18 mouse cellular contexts compared by ENCODE assay signal in genomic region chr16:93392024-93392675, GRCm38 (mm10).
A peak's percentile ranks its signal among the peaks of the same experiment; 100 is the strongest.
DNase-seq lines count a peak whose midpoint lies in the region; ATAC-seq and TF ChIP-seq lines count a peak whose summit lies in the region.
"Had no signal": no experiment of that assay in that cellular context is flagged by ENCODE, and none has a peak within 500 bp of the region (broad histone marks: within the 10 kb centered on the region; RNA-seq: fewer than 3 reads in every experiment).

No protein-coding gene starts in this region.

- H3K4me3 ChIP-seq in lung, embryonic 16.5 days (ENCODE audit: low read length): no peak overlapping the region
- H3K4me3 ChIP-seq in gastrocnemius, adult 2 months: no peak overlapping the region
- H3K4me3 ChIP-seq: forebrain, embryonic 12.5 days; hindbrain, embryonic 13.5 days; limb, embryonic 15.5 days; midbrain, embryonic 15.5 days; neural tube, embryonic 13.5 days had no signal

- H3K4me2 ChIP-seq in lung, embryonic 16.5 days (ENCODE audit: low read depth, low read length): 0 out of 2 replicates have a peak overlapping the region, but pooled peaks have one; percentile 3
- H3K4me2 ChIP-seq: forebrain, embryonic 12.5 days; hindbrain, embryonic 13.5 days; limb, embryonic 15.5 days; midbrain, embryonic 15.5 days; neural tube, embryonic 13.5 days had no signal

- H3K4me1 ChIP-seq in lung, embryonic 16.5 days (replicated peaks; ENCODE audit: control insufficient read depth, insufficient read depth, low read length): peaks cover 4% of the 10 kb centered on the region
- H3K4me1 ChIP-seq: forebrain, embryonic 12.5 days; hindbrain, embryonic 13.5 days; limb, embryonic 15.5 days; midbrain, embryonic 15.5 days; neural tube, embryonic 13.5 days had no signal

- H3K27me3 ChIP-seq in lung, embryonic 16.5 days (ENCODE audit: control insufficient read depth, insufficient read depth, low read depth, low read length): no peaks in the 10 kb centered on the region
- H3K27me3 ChIP-seq: forebrain, embryonic 12.5 days; hindbrain, embryonic 13.5 days; midbrain, embryonic 15.5 days; neural tube, embryonic 13.5 days had no signal

- TF ChIP-seq CTCF in gastrocnemius, adult 2 months (IDR thresholded peaks at IDR 0.05): no peak

- ATAC-seq in lung, embryonic 16.5 days (ENCODE audit: low read depth): peak; percentile 38; the same call in 1 of the 2 replicates
- peak; percentile 60 for ATAC-seq in common myeloid progenitor, adult 5-6 weeks (replicated peaks; ENCODE audit: low read depth, poor library complexity, severe bottlenecking)
- ATAC-seq in hematopoietic stem cell, adult 5-6 weeks (replicated peaks in 1 of 2; ENCODE audit: insufficient read depth in 1 of 2, low FRiP score in 2 of 2, low TSS enrichment in 1 of 2, low read depth in 1 of 2, poor library complexity in 2 of 2, severe bottlenecking in 2 of 2): peak; percentile 60 to 68
- ATAC-seq: midbrain, embryonic 15.5 days had no signal

- intact Hi-C loops in gastrocnemius, adult 2 months (cut with DNase I): no loop called here

- no peaks in the 10 kb centered on the region for H3K9me3 ChIP-seq in lung, embryonic 16.5 days (ENCODE audit: control insufficient read depth, low read length)
- H3K9me3 ChIP-seq: forebrain, embryonic 12.5 days; hindbrain, embryonic 13.5 days; limb, embryonic 15.5 days; midbrain, embryonic 15.5 days had no signal

- no peak for DNase-seq in lung, postnatal 36 days
- peak; percentile 4 for DNase-seq in naive thymus-derived CD4-positive, alpha-beta T cell, adult 2 months (ENCODE audit: low read depth)
- DNase-seq in adrenal gland, adult 18-20 months (ENCODE audit: low spot score in 2 of 2): no peak
- no peak for DNase-seq in gastrocnemius, adult 2 months
- DNase-seq: adrenal gland, postnatal 36 days; cerebellum, postnatal 14 days; gastrocnemius, postnatal 10 days; kidney, adult 8-10 months; thymus, adult 2 months had no signal

- H3K36me3 ChIP-seq in lung, embryonic 16.5 days (ENCODE audit: control insufficient read depth, insufficient read depth, low read length): no peaks in the 10 kb centered on the region
- H3K36me3 ChIP-seq: forebrain, embryonic 12.5 days; hindbrain, embryonic 13.5 days; limb, embryonic 15.5 days; midbrain, embryonic 15.5 days; neural tube, embryonic 13.5 days had no signal

- H3K9ac ChIP-seq in lung, embryonic 16.5 days (ENCODE audit: low read length): no peak overlapping the region
- H3K9ac ChIP-seq: forebrain, embryonic 12.5 days; hindbrain, embryonic 13.5 days; limb, embryonic 15.5 days; midbrain, embryonic 15.5 days; neural tube, embryonic 13.5 days had no signal

- WGBS in lung, embryonic 16.5 days: 23% methylated on average over 16 of the region's 16 CpGs

- no peak overlapping the region for H3K27ac ChIP-seq in lung, embryonic 16.5 days (ENCODE audit: low read length)
- H3K27ac ChIP-seq in gastrocnemius, adult 2 months: no peak overlapping the region
- H3K27ac ChIP-seq: forebrain, embryonic 12.5 days; hindbrain, embryonic 13.5 days; limb, embryonic 15.5 days; macrophage; midbrain, embryonic 15.5 days; neural tube, embryonic 13.5 days had no signal
